Mouse (Mus musculus) 3134 (cell line): ENCODE measurements around the gene S1pr4.

Experiments
- DNase-seq: peaks from one replicate; pipeline ENCODE4 v3.0.0-alpha.2; 2011; ENCODE audit warnings: low spot score; ENCODE audit not compliant: insufficient read length; ENCODE audit errors: extremely low read depth

Gene S1pr4

DNA sequence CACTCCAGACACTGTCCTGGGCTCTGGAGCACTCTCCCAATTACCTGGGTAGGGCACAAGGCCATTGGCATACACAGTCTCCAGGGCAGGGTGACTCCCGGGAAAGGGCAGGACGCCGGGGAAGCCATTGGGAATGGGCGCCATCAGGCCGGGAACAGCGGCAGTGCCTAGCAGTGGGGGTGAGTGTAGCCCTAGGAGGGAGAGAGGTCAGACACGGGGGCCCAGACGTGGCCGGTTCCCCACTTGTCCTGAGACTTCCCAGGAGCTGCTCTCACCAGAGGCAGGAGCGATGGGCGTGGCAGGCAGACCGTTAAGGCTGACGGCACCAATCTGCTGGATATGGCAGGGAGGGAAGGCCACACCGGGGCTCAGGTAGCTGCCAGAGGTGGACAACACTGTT is 33.1 kb downstream of the S1pr4 start:
- DNase-seq, result peak; percentile 14

GRCm38 (mm10) chr10:81466066-81466465 is 33.9 kb downstream of the S1pr4 start:
- peak; percentile 2 for DNase-seq

GRCm38 (mm10) chr10:81465265-81465645 is 34.7 kb downstream of the S1pr4 start:
- DNase-seq, result peak; percentile 52

GRCm38 (mm10) chr10:81464405-81465264 is 35.3 kb downstream of the S1pr4 start:
- DNase-seq, result no peak

DNA sequence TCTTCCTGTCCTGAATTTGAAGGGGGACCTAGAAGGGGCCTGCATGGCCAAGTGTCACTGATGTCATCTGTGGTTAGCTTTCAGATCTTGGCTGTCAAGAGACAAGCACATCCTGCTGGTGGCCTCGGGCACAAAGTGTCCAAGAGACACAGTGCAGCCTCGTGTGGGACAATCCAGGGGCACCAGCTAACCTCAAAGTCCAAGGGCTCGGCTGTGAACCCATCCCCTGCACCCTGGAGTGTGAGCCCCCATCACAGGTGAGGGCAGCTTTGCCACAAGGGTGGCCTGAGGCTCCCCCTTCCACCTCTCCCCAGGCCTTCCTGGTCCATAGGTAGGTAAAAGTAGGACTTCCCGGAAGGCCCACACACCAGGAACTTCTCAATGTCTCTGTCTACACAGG is 36.4 kb downstream of the S1pr4 start:
- DNase-seq, result no peak

- DNase-seq, result no peak
Measured at GRCm38 (mm10) chr10:81462917-81463316, 37.0 kb downstream of the S1pr4 start.

GRCm38 (mm10) chr10:81462415-81462804 is 37.5 kb downstream of the S1pr4 start:
- no peak for DNase-seq

DNA sequence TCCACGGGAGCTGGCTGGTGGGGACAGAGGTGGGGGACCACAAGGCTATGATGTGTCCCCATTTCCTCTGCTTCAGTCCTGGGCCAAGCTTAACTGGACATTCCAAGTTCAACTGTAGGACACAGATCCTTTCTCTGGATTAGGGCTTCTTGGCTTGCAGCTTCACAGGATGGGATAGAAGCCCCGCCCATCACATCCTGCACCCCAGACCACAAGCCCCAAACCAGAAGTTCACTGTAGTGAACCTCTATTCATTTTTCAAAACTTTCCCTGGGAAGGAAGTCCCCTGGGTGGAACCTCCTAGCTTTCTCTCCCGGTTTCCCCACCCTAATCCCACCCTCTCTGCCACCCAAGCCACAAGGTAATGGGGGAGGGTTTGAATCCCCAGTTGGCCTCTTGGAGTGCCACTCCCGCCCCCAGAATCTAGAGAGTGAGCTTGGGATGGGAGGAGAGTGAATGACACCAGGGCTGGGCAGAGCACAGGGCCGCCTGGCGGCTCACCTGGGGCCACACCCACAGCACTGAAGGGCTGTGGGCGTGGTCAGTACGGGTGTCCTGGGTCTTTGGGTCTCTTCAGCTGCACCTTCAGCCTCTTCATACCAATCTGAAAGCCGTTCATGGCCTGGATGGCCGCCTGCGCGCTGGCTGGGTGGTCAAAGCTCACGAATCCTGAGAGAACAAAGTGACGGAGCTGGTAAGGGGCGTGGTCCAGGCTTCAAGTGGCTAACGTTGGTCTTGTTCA is 38.1 kb downstream of the S1pr4 start:
- DNase-seq, result no peak

- no peak for DNase-seq
Measured at GRCm38 (mm10) chr10:81460951-81461350, 39.0 kb downstream of the S1pr4 start.

GRCm38 (mm10) chr10:81460471-81460870 is 39.5 kb downstream of the S1pr4 start:
- no peak for DNase-seq

- no peak for DNase-seq
Measured at GRCm38 (mm10) chr10:81459399-81459798, 40.5 kb downstream of the S1pr4 start.

- no peak for DNase-seq
Measured at GRCm38 (mm10) chr10:81458267-81458666, 41.7 kb downstream of the S1pr4 start.

- DNase-seq, result no peak
Measured at GRCm38 (mm10) chr10:81457624-81458023, 42.3 kb downstream of the S1pr4 start.

DNA sequence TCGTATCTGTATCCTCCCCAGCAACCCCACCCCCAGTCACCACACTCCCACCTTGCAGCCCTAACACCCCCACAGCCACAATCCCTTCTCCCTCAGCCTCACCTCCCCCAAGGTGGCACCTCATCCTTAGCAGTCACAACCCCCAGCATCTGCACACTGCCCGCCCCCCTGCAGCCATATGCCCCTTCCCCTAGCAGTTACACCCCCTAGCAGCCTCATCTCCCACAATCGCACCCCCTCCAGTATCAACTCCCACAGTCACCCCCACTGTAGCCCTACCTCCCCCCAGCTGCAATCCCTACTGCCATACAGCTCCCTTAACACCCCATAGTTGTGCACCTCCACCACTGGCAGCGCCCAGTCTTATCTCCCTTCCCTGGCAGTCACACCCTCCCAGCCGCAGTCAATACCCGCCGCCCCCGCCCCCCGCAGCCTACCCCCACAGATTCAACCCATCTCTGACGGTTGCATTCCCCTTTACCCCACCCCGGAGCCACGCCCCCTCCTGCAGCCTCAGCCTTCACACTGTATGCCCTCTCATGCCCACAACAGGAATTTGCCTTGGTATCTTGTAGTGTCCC is 42.9 kb downstream of the S1pr4 start:
- DNase-seq, result no peak

GRCm38 (mm10) chr10:81455181-81455895 is 44.6 kb downstream of the S1pr4 start, which contains the start of gene Nfic:
TSS of gene Nfic (minus strand) at chr10:81455635.
- no peak for DNase-seq

GRCm38 (mm10) chr10:81454106-81454505 is 45.8 kb downstream of the S1pr4 start:
- DNase-seq, result no peak

- no peak for DNase-seq
Measured at GRCm38 (mm10) chr10:81452947-81453288, 47.0 kb downstream of the S1pr4 start.

DNA sequence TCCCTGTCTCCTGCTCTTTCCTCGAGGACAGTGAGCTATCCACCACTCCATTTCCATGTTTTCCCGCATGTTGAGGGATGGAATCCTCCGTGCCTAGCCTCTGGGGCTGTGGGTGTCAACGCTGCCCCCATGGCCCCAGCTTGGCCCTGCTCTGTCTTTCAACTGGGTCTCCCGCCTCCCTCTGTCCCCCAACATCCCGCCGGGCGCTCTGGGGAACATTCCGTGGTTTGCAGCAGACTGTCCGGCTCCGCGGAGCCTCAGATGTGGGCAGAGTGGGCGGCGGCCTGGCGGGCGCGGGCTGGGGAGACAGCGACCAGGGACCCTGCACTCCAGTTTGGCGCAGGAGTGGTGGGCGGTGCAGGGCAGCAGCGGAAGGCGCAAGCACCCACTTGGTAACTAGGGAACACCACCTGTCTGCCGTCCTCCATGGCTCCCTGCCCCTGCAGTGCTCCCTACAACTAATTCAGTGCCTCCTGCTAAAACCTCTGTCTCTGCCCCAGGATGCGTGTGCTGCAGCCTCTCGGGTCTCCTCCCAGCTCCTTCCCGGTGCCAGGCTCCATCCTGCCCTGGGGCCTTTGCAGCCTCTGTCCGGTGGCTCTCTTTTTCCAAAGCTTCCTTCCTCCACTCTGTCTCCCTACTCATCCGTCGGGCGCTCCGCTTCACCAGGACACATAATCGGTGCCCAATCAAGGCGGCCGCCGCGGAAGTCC is 47.5 kb downstream of the S1pr4 start:
- peak; percentile 79 for DNase-seq

- no peak for DNase-seq
Measured at GRCm38 (mm10) chr10:81451365-81451745, 48.6 kb downstream of the S1pr4 start.

GRCm38 (mm10) chr10:81450641-81451364 is 49.1 kb downstream of the S1pr4 start:
- no peak for DNase-seq
